Mouse (Mus musculus) megakaryocyte, embryonic 14.5 days (primary cell): ENCODE results near the gene Hist1h2bh.

ENCODE experiments used
- FLI1 ChIP-seq: IDR thresholded peaks from 2 replicates; pipeline ENCODE4 v1.6.1; 2012; ENCODE audit warnings: low read length, inconsistent platforms, mixed read lengths
- GATA1 ChIP-seq: IDR thresholded peaks from 3 replicates; pipeline ENCODE4 v1.6.1; 2012; ENCODE audit warnings: mixed read lengths, low read length, inconsistent platforms, borderline replicate concordance

- TF ChIP-seq FLI1 (no peak), GATA1 (no peak)
Observed at GRCm38 (mm10) chr13:23499943-23500342, 43.2 kb downstream of the Hist1h2bh start.
